Mouse (Mus musculus) bone marrow, adult 2 months (tissue): ENCODE measurements around the gene Slc38a4.

Source experiments
- CTCF ChIP-seq: fragments of 200-500 bp; IDR thresholded peaks from 2 replicates; pipeline ENCODE4 v1.5.1; 2011; ENCODE audit warnings: low read length, control low read depth; ENCODE audit not compliant: control insufficient read depth, insufficient read depth
- POLR2A ChIP-seq: fragments of 200-500 bp; IDR thresholded peaks from 2 replicates; pipeline ENCODE4 v1.6.1; 2011; ENCODE audit warnings: low read depth, mild to moderate bottlenecking, control low read depth, low read length, borderline replicate concordance; ENCODE audit not compliant: control insufficient read depth

- TF ChIP-seq CTCF (no peak), POLR2A (no peak)
Measured at GRCm38 (mm10) chr15:97097548-97097947, 41.8 kb upstream of the Slc38a4 start.
